Mouse (Mus musculus): Measurements from ENCODE around the gene Plcd3.

GRCm38 (mm10) chr11:103070322-103070880 lies 31.1 kb downstream of the Plcd3 start:
- TF ChIP-seq CTCF (IDR thresholded peaks at IDR 0.05; ENCODE audit: low read depth, low read length): no peak
- no peak for TF ChIP-seq POLR2A (IDR thresholded peaks at IDR 0.05; ENCODE audit: extremely low read depth, insufficient read depth, low read length)
